Mouse (Mus musculus) c-Kit-negative CD71-positive TER-119-positive erythroid progenitor cells, embryonic 14.5 days (primary cell): ENCODE data around the gene Clca3a2.
"Not testable (repeated sequence)": the region's sequence is repeated elsewhere in the genome, so short reads cannot be mapped to it uniquely, and the experiment has no call there.

Source experiments
- DNase-seq: peaks from one replicate; pipeline ENCODE4 v3.0.0-alpha.2; 2013; ENCODE audit warnings: low read depth, low spot score

The Clca3a2 gene

DNA sequence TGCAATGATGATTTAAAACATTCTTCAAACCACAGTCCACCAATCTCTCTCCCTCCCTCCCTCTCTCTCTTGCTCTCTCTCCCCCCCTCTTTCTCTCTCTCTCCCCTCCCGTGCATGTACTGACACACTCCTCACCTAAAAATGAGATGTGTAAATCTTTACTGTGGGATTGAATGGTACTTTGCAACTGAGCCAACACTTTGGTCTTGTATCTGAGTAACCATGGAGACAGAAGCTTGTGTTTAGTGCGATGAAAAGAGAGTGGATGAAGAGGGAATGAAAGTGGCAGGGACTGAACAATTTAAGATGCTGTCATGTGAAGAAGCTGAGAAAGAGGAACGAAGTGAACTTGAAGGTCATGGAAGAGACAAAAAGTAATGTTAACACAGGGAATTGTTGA lies 71.6 kb downstream of the Clca3a2 start:
- DNase-seq, result not testable (repeated sequence)
